Mouse (Mus musculus) brain, embryonic 14.5 days (tissue): ENCODE results near the gene Tspo2.

ENCODE experiments used
- CTCF ChIP-seq: fragments of 200-500 bp; IDR thresholded peaks from 2 replicates; pipeline ENCODE4 v1.5.1; 2012; ENCODE audit warnings: inconsistent platforms, mild to moderate bottlenecking, moderate library complexity, borderline replicate concordance; ENCODE audit not compliant: insufficient read depth, insufficient read length; ENCODE audit errors: extremely low read depth
- POLR2A ChIP-seq: fragments of 200-500 bp; IDR thresholded peaks from 2 replicates; pipeline ENCODE4 v1.6.1; 2012; ENCODE audit warnings: mild to moderate bottlenecking, inconsistent platforms, borderline replicate concordance; ENCODE audit not compliant: poor library complexity, insufficient read depth, insufficient read length, severe bottlenecking; ENCODE audit errors: extremely low read depth

GRCm38 (mm10) chr17:48424237-48424636 is 27.1 kb downstream of the Tspo2 start:
- no peak for TF ChIP-seq POLR2A
- no peak for TF ChIP-seq CTCF
